Mouse (Mus musculus) embryo, embryonic 9.5 days (tissue): ENCODE data around the gene Cyp2d22.
"Not testable (repeated sequence)": the region's sequence is repeated elsewhere in the genome, so short reads cannot be mapped to it uniquely, and the experiment has no call there.

Experiments
- DNase-seq: peaks from one replicate; pipeline ENCODE4 v3.0.0-alpha.2; 2017; ENCODE audit errors: extremely low spot score

The Cyp2d22 gene

DNA sequence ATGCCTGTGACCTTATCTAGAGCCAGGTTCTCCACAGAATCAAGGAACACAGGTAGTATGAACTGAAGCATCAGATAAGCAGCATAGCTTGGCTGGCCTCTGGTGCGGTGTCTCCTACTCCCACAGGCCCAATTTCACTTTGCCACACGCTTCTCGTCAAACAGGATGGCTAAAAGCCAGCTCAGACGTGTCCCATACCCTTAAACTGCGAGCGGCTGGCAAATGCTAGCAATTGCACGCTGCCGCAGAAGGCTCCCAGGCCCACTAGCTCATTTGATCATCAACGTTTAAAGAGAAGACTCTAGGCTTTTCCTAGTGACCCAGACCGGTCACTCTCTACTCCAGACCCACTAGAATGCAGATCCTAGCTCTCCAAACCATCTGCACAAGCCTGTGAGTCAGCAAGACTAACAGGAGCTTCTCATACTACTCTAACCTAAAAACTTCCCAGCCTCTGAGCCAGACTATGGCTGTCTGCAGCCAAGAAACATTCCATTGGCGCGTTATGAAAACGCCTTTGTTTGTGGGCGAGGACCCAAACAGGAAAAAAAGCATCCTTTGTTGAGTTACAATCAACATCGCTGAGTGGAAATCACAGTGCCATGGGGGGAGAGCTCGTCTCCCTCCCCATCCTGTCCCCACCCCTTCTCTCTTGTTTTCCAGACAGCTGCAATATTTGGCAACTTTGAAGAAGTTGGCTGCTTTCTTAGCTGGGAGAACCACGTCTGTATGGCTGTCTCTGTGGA lies 3.5 kb downstream of the Cyp2d22 start:
- no peak for DNase-seq

DNA sequence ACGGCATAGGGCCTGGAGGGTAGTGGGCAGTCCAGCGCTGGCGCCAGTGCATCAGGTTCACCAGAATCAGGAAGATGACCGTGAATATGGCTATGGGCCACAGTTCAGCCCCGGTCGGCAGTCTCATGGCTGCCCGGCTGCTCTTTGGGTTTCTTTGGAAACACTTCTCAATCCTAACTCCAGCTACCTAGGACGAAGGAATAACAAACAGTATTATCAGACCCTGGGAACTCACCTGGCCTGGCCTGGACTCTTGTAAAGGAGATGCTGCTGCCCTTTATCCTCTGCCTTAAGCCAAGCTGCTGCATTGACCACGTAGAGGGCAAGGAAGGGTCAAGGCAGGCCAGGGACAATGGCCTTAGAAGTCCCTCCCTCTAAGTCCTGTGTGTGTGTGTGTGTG lies 4.2 kb downstream of the Cyp2d22 start:
- DNase-seq: no peak

DNA sequence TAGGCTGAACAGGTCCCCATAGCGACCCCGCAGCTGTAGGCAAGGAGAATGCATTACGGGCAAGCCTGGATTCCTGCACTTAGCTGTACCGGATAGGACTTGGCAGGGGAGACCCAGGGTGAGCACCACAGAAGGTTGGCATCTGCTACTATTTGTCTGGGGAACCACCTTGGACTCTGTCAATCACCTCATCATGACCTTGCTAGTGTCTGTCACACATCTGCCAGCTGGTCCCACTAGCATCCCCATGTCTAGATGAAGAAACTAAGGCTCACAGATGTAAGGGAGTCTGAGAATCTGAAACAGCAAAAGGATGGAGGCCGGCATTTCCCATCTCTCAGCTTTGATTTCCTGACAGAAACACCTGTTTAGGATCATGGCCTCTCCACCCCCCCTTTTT lies 5.6 kb downstream of the Cyp2d22 start:
- DNase-seq: no peak

DNA sequence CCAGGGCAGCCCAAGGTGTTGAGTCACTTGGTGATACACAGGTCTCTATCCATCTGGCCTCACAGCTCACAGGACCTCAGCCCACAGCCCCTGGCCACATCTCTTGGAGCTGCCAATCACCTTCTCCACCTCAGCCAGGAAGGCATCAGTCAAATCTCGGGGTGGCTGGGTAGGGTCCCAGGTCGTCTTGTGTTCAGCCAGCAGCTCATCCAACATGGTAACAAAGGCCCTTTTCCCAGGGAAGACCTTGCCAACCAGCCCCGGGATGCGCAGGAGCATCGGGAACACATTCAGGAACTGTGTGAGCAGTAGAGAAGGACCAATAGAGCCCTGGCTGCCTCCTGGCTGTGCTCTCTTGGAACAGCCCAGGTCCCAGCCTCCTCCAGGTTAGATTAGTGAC lies 7.1 kb downstream of the Cyp2d22 start:
- DNase-seq: no peak

DNA sequence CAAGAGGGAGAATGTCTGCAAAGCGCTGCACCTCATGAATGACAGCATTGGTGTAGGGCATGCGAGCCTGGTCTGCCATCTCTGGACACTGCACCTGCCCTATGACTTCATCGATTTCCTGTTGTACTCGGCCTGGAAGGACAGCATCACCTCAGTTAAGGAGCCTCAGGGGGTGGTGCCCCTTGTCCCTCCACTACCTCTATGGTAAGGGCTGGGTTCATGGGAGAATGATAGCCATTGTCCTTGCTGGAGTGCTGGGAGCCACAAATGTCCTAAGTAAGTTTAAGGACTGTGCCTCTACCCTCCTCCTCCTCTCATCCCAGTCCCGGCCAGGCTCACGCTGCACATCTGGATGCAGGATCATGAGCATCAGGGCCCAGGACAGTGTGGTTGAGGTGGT lies 7.6 kb downstream of the Cyp2d22 start:
- no peak for DNase-seq

DNA sequence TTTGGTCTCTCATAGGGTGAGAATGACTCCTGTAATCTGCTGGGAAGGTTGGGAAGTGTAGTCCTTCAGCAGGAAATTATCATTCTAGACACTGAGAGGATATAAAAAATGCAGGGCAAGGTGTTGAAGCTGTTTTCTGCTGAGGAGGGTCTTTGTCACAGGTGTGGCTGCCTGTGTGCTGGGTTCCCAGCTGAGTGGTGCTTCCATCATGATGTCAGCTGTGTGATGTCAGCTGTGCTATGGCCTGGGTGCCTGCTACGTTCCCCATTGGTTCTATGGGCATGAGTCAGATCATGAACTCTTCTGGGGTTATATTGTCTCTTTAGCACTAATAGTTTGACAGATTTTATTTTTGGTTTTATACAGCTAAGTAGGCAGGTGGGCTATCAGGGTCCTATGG lies 11.2 kb downstream of the Cyp2d22 start:
- DNase-seq: no peak

DNA sequence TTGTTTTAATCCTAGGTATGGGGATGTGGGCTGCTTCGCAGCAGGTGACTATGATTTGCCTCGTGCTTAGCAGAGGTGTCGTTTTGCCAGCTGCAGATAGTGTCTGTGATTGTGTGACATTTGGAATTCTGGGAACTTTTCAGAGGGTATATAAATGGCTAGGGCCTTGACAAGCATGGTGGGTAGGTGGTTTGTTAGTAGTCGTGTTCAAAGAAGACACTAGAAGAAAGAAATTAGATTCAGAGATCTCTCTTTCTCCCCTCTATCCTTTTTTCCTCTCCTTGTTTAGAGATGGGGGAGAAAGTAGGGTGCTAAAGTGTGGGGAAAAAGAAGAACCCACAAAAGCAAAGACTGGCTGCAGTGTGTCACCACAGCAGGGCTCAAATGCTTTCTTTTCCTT lies 11.9 kb downstream of the Cyp2d22 start:
- DNase-seq: no peak

DNA sequence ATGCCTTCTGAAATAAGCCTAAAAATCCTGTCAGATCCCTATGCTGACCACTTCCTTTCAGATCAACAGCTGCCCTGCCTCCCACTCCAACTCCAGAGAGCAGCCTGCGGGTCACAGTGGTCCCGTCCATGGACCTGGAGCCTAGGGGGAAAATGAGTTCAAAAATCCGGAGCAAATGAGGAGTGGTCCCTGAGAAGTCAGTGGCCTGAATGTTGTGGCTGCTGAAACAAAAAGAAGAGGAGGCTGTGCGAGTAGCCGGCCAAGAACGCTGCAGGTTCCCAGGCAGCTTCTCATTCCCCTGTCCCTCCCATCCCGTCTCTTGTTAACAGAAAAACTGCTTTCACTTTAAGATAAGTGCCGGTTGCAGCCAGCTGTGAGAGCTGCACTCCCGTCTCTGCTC lies 15.5 kb downstream of the Cyp2d22 start:
- DNase-seq: not testable (repeated sequence)

DNA sequence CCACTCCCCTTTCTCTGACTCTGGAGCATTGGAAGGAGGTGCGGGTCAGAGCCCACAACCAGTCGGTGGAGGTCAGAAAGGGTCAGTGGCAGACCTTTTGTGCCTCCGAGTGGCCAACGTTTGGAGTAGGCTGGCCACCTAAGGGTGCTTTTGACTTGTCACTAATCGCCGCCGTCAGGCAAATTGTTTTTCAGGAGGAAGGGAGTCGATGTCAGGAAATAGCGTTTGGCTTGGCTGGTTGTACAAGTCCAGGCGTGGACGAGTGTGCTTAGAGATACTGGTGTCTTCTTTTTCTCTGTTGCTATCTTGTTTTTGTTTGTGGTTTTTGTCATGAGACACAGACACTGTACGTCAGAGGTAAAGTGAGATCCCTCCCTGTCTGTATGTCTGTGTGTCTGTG lies 16.3 kb downstream of the Cyp2d22 start:
- not testable (repeated sequence) for DNase-seq

DNA sequence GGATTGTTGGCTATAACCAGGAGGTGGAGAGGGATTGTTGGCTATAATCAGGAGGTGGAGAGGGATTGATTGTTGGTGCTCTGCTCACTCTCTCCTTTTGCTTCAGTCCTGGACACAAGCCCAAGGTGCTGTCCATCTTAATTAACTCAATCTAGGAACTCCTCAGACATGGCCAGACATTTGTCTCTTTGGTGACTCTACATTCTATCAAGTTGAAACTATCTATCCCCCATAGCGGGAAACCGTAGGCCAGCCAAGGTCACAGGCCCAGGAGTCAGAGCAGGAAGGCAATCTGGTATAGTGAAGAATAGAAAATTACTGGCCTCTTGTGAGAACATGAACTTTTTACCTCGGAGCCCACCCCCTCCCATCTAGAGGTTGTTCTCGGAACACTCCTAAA lies 17.8 kb downstream of the Cyp2d22 start:
- DNase-seq: no peak

DNA sequence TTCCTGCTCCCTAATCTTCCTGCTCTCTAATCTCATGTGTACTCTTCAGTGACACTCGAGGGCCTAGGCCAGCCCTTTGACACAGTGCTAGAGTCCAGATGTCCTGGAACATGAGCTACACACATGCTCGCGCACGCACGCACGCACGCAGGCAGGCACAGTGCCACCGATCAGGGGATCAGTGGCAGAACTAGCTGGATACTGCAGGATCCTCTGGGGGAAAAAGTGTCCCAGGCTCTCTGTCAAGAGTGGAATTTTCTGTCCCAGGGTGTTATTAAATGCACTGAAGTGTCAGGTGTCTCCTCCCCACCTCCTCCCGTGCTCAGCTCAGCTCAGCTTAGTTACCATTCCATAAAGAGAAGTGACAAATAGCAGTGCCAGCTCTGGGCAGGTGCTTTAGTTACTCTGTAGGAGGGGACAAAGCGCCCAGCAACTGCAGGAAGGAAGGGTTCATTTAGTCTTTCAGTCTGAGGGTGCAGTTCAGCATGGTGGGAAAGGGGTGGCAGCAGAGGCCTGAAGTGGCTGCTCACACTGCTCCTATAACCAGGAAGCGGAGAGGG lies 18.5 kb downstream of the Cyp2d22 start:
- no peak for DNase-seq

DNA sequence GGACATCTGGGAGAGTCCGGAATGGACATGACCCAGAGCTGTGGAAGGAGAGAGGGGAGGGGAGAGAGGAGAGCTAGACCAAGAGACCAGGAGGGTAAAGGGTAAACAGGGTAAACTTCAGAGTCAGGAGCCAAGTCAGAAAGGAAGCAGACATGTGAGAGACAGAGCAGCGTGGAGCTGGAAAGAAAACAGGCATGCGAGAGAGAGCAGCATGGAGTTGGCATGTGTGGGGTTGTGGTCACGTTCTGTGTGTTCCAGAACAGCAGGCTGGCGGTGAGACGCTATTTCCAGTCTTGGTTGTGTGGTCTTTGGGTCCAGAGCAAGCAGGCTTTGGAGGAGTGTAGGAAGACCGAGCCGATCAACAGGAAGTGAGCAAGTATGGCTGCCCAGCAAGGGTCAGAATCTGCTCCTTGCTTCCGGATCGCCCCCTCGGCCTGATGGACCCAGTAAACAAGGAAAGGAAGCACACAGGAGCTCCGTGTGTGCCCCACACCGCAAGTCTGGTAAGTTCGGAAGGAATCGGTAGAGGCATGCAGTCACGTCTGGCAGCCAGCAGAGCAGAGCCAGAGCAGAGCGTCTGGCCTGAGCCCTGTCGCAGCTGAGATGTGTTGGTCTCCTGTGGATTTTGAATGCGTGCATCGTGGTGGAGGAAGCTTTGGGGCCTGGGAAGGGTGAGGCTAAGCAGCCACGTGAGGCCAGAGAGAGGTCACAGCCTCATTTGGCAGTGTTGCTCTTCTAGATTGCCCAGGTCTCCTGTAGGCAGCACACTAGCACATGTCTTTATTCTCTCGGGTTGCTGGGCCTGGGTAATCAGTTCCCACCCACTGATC lies 21.4 kb downstream of the Cyp2d22 start:
- DNase-seq: no peak

DNA sequence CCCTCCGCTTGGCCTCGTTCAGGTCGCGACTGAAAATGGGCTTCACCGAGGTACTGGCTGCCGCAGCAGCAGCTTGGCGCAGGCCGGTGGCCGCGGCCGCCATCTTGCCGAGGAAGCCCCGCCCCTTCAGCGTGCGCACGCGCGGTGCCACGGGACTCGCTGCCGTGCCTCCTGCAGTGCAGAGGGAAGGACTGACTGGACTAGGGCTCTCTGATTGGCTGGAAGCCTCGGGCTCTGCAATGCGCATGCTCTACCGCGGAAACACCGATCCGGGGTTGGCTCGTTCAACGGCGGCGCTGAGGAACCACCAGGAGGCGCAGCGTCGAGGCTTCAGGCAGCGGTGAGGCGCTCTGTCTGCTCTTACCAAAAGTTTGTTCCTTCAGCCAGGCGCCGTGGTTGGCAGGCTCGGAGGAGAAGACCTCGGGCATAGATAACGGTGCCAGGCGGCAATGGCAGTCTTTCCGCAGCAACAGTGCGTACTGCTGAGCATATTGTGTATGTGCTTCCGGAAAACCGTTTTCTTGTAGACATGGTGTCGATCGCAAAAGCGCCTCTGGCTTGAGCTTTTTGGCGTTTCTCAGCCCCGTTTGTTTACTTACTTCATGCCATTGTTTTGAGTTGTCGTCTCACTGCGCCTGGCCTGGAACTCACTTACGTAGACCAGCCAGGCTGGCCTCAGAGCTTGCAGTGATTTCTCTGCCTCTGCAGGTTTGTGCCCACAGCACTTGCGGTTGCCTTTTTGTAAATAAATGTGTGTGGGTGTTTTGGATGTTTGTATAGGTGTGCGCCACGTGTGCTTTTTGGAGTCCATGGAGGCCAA lies 25.7 kb downstream of the Cyp2d22 start, which contains the start of gene Ndufa6:
TSS of gene Ndufa6 (minus strand) at position 197 of the 820 bp plus-strand sequence.
- DNase-seq: peak; percentile 97

DNA sequence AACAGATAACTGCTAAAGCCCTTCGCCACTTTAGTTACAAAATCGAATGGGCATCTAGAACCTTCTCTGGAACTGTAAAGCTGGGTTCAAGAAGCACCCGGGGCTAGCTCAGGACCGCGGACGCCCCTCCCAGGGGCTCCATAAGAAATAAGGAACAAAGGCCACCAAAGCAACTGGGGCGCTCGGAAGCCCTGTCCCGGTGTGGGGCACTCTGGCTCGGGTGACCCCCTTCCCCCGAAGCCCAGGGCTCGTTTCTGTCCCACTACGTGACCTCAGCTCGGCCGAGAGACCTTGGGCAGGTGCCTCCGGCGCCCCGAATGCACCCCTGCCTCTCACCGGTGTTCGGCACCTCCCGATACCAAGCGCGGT lies 26.3 kb downstream of the Cyp2d22 start:
- no peak for DNase-seq

DNA sequence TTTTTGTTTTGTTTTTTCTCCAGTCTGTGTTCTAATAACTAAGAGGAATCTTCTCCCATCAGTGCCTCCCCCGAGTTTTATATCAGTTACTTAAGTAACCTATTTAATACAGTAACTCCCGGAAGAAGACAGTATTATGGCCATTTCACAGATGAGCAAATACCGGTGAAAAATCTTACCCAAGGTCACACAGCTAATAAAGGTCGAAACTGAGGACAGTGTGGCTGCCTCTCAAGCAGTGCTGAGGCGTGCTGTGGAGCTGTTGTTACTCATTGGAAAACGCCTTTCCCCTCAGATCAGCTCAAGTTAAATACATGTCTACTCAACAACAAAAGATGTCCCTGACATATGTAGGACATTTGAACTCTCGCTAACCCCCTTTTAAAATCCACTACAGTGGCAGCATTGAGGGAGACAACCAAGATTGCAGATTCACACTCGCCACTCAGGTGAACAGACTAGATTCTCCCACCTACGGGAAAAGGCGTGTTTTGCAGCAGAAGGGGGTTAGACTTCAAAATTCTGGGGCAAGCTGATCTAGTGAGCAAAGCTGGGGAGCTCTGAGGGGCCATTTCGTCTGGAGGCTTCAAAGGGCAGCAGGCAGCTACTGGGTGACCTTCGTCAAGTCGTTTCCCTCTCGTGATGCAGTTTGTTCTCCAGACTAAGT lies 26.8 kb downstream of the Cyp2d22 start:
- no peak for DNase-seq

DNA sequence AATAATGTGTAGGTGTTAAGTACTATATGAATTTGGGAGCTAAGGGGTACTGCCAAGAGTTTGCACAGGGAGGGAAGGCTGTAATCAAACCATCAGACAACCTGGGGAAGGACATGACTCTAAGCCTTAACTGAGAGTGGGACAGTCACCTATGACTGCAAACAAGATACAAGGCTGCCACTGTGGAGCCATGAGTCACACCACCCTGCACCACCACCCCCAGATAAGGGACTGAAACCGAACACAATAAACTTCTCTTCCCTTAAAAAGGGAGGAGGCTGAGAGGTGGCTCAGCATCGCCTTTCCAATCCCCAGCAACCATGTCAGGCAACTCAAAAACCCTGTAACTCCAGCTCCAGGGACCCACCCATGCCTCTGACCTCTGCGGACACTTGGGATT lies 28.6 kb downstream of the Cyp2d22 start:
- no peak for DNase-seq

DNA sequence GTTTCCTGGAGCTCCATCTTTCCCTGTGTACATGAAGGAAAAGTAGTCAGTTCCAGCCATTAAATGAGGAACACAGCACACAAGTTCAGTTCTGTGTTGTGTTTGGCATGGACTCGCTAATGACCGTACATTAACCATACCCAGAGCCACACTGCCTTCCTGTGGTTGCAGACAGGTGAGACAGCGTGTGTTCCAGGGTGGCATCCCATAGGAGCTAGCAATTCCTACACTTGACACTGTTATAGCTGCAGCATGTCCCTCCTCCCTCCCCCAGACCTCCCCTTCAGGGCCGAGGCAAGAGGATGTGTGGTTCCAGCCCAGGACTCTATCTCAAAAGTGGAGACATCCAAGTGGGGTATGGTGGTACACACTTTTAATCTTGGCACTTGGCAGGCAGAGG lies 29.7 kb downstream of the Cyp2d22 start:
- no peak for DNase-seq

DNA sequence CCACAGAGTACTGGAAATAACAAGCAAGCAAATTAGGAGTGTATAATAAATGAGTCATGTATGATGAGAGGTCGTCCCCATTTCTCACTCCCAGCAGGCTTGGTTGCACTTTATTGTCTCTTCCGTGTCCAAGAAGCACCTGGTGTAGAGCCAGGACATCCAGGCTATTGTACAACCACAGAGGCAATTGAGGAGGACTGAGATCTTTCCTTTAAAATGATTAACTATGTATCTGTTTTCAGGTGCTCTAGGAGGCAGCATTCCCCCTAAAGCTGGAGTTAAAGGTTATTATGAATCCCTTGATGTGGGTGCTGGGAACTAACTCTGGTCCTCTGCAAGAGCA lies 31.1 kb downstream of the Cyp2d22 start:
- no peak for DNase-seq

DNA sequence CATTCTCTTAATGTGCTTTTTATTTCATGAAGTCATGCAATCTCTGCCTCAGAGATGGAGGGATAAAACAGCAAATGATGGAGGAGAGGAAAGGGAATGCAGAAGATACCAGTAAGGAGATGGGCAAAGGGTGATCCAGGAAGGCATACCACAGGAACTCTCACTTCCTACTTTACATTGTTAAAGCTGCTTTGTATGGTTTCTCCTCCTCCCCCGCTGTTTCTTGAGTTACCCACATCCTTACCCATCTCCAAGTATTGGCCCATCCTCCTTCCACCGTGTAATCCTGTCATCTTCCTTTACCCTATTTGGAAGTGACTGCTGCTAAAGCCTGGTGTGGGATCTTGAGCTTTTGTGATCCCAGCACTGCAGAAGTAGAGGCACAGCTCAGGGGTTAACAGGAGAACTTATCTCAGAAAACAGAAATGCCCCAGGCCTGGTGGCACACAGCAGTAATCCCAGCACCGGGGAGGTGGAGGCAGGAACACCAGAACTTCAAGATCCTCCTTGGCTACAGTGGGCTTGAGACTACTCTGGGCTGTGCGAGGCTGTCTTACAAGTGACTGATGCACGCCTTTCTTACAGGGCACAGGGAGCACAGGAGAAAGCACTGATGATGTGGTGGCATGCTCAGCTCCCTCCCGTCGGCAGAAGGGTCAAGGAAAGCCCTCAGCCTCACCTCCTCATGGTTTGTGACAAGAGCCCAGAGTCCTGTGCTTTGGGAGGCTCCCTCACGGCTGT lies 31.6 kb downstream of the Cyp2d22 start:
- no peak for DNase-seq

DNA sequence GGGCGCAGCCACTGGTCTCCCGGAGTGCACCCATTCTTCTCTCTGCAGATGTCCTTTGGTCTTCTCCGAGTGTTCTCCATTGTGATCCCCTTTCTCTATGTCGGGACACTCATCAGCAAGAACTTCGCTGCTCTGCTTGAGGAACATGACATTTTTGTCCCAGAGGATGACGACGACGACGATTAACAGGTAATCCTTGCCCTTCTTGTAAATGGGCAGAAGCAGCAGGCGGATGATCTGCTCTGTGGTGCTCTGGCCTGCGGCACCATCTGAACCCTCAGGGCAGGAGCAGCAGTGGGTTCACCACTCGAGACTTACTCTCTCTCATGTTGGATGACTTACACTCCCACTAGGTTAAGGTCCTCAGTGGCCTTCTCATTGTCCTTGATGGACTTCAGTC lies 32.2 kb downstream of the Cyp2d22 start:
- DNase-seq: no peak

DNA sequence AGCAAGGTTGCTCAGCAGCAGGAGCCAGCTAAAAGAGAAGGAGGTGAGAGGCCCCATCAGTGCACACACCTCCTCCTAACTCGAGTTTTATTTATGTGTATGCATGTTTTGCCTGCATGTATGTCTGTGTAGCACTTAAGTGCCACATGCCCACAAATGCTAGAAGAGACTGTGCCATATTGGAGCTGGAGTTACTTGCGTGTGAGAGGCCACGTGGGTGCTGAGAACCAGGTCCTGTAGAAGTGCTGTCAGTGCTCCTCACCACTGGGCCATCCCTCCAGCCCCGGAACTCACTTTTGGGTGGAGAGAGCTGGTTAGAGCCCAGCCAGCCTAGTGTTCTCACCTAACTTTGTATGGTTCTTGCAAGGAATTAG lies 32.8 kb downstream of the Cyp2d22 start:
- no peak for DNase-seq
